Mouse (Mus musculus) lung, postnatal 0 days (tissue): ENCODE data around the gene Klhl25.

ENCODE experiments used
- CTCF ChIP-seq: IDR thresholded peaks from 2 replicates; pipeline ENCODE4 v1.5.1; 2016; ENCODE audit warnings: antibody characterized with exemption, mild to moderate bottlenecking
- EP300 ChIP-seq: IDR thresholded peaks from 2 replicates; pipeline ENCODE4 v1.6.1; 2016; ENCODE audit warnings: antibody characterized with exemption, mild to moderate bottlenecking, control low read depth

GRCm38 (mm10) chr7:75802887-75803286 is 45.2 kb upstream of the Klhl25 start:
- no peak for TF ChIP-seq EP300
- no peak for TF ChIP-seq CTCF
